Mouse (Mus musculus): ENCODE results near the gene Mbnl2. TPM values are rescaled to one million over a fixed set of nuclear protein-coding genes. Genes with fewer than 3 reads are reported as not detected.

Gene Mbnl2
- polyA plus RNA-seq, 1 experiment from 2014 or later = 94.4 TPM

DNA sequence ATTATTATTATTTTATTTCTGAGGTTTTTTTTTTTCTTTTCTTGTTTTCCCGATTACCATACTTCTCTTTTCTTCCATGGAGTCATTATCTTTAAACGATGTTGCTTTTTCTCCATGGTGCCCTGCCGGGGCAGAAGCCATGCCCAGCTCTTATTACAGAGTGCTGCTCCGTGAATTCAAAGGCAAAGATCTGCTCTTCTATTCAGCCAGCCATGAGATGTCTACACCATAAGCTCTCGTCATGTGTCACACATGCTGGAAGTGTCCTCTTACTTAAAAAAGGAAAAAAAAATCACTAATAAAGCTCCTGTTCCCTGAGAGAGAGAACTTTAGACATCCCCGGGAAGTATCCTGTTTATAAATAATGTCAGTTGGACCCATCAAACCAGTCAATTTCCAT is 60.4 kb downstream of the Mbnl2 start:
- Histone ChIP-seq H3K9me3 (ENCODE audit: control insufficient read depth) (no peaks in the 10 kb centered on the region), H3K27me3 (replicated peaks; ENCODE audit: control insufficient read depth, insufficient read depth, low read length) (no peaks in the 10 kb centered on the region), H3K4me2 (replicated peaks; ENCODE audit: low read depth) (no peak overlapping the region), H3K9ac (ENCODE audit: low read depth, low read length) (no peak overlapping the region), H3K27ac (ENCODE audit: low read depth, low read length) (no peak overlapping the region), H3K4me1 (replicated peaks; ENCODE audit: control insufficient read depth, insufficient read depth, low read length) (peaks cover 22% of the 10 kb centered on the region; the same call in 1 of the 2 replicates), H3K4me3 (ENCODE audit: low read depth, low read length) (no peak overlapping the region), H3K36me3 (ENCODE audit: control insufficient read depth, insufficient read depth) (peaks cover 9% of the 10 kb centered on the region)
- no peak for TF ChIP-seq CTCF (IDR thresholded peaks at IDR 0.05; ENCODE audit: low read depth)
- no peak for ATAC-seq
- WGBS = 64% methylated on average over 6 of the region's 6 CpGs

DNA sequence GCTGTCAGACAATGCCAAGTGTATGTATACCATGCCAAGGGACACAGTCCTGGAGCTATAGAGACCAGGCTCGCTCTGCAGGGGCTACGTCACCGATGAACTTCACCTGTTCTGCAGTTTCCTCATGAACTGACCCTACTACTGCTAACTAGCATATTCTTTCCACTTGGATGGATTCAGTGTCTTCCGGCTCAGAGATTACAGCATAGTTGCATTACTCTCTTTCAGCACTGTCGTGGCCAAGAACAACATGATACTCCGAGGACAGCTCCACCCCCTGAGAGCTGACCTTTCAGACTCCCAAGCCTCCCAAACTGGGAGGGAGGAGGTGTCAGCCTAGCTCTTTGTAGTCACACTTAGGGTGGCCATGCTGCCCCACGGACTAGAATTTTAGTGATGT is 60.9 kb downstream of the Mbnl2 start:
- peaks cover 21% of the 10 kb centered on the region; the same call in 1 of the 2 replicates for H3K4me1 ChIP-seq (replicated peaks; ENCODE audit: control insufficient read depth, insufficient read depth, low read length)
- H3K4me2 ChIP-seq (replicated peaks; ENCODE audit: low read depth) = no peak overlapping the region
- 0 out of 2 replicates have a peak overlapping the region, but pooled peaks have one; percentile 81 for H3K27ac ChIP-seq (ENCODE audit: low read depth, low read length)
- 28% methylated on average over 7 of the region's 7 CpGs for WGBS
- H3K27me3 ChIP-seq (replicated peaks; ENCODE audit: control insufficient read depth, insufficient read depth, low read length) = no peaks in the 10 kb centered on the region
- H3K9me3 ChIP-seq (ENCODE audit: control insufficient read depth) = no peaks in the 10 kb centered on the region
- TF ChIP-seq CTCF (IDR thresholded peaks at IDR 0.05; ENCODE audit: low read depth) = no peak
- peaks cover 12% of the 10 kb centered on the region for H3K36me3 ChIP-seq (ENCODE audit: control insufficient read depth, insufficient read depth)
- 0 out of 2 replicates have a peak, but pooled peaks have one; percentile 25 for ATAC-seq
- no peak overlapping the region for H3K9ac ChIP-seq (ENCODE audit: low read depth, low read length)
- H3K4me3 ChIP-seq (ENCODE audit: low read depth, low read length) = no peak overlapping the region

DNA sequence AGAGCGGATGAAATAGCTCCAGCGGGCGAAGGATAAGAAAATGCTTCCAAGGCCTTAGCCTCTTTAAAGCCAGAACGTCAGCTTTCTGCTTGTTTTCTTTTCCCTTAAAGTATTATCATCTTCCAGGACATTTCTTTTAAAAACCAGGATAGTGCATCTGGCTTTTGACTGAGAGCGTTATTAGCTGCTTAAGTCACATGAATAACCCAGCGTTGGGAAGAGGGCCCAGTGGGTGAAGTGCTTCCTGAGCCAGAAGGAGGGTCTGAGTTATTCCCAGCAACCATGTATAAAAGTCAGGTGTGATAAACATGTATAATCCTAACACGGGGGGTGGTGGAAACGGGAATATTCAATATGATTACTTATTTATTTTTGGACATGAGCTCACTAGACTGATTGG is 61.4 kb downstream of the Mbnl2 start:
- H3K9me3 ChIP-seq (ENCODE audit: control insufficient read depth) = no peaks in the 10 kb centered on the region
- no peak for TF ChIP-seq CTCF (IDR thresholded peaks at IDR 0.05; ENCODE audit: low read depth)
- peaks cover 12% of the 10 kb centered on the region for H3K36me3 ChIP-seq (ENCODE audit: control insufficient read depth, insufficient read depth)
- H3K4me1 ChIP-seq (replicated peaks; ENCODE audit: control insufficient read depth, insufficient read depth, low read length) = peaks cover 22% of the 10 kb centered on the region; the same call in 1 of the 2 replicates
- no peak overlapping the region for H3K9ac ChIP-seq (ENCODE audit: low read depth, low read length)
- 0 out of 2 replicates have a peak overlapping the region, but pooled peaks have one; percentile 81 for H3K27ac ChIP-seq (ENCODE audit: low read depth, low read length)
- 48% methylated on average over 8 of the region's 8 CpGs for WGBS
- peak overlapping the region; percentile 24; the same call in 1 of the 2 replicates for H3K4me2 ChIP-seq (replicated peaks; ENCODE audit: low read depth)
- ATAC-seq = no peak
- H3K4me3 ChIP-seq (ENCODE audit: low read depth, low read length) = no peak overlapping the region
- no peaks in the 10 kb centered on the region for H3K27me3 ChIP-seq (replicated peaks; ENCODE audit: control insufficient read depth, insufficient read depth, low read length)

DNA sequence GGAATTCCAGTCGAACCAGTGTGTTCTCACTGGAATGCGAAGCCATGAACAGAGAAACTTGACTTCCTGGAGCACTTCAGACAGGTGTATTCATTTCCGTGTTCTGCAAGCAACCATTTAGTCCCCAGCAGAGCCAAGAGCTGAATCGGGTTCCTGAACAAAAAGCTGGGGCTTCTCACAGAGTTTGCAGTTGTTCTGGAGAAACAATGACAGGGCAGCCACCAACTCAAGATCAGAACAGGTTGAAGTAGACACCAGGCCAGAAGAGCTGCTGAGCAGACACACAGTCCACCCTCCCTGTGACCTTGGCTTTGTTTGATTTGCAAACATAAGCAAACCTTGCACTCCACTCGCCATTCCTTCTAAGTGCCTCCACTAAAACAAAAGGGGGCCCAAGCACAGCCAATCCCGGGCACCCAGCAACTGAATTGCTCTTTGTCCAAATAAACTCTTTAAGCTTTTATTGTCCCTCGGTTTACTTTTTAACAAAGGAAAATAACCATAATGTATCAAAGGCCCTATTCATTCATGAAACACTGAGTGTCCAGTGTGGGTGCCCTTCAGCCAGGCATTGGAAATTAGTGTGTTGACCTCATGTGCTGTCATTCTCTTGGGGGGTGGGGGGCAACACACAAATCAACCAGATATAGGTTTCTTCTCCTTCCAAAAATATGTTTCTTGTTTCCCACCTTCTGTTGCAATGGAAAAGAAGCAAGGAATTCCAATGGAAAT is 62.4 kb downstream of the Mbnl2 start:
- Histone ChIP-seq H3K27me3 (replicated peaks; ENCODE audit: control insufficient read depth, insufficient read depth, low read length) (no peaks in the 10 kb centered on the region), H3K36me3 (ENCODE audit: control insufficient read depth, insufficient read depth) (peaks cover 12% of the 10 kb centered on the region), H3K4me1 (replicated peaks; ENCODE audit: control insufficient read depth, insufficient read depth, low read length) (peaks cover 27% of the 10 kb centered on the region; the same call in 1 of the 2 replicates), H3K4me3 (ENCODE audit: low read depth, low read length) (no peak overlapping the region), H3K27ac (ENCODE audit: low read depth, low read length) (peak overlapping the region; percentile 81), H3K9ac (ENCODE audit: low read depth, low read length) (no peak overlapping the region), H3K9me3 (ENCODE audit: control insufficient read depth) (no peaks in the 10 kb centered on the region), H3K4me2 (replicated peaks; ENCODE audit: low read depth) (peak overlapping the region; percentile 24; the same call in 1 of the 2 replicates)
- no peak for TF ChIP-seq CTCF (IDR thresholded peaks at IDR 0.05; ENCODE audit: low read depth)
- peak; percentile 84 for ATAC-seq
- WGBS = 20% methylated on average over 7 of the region's 7 CpGs

DNA sequence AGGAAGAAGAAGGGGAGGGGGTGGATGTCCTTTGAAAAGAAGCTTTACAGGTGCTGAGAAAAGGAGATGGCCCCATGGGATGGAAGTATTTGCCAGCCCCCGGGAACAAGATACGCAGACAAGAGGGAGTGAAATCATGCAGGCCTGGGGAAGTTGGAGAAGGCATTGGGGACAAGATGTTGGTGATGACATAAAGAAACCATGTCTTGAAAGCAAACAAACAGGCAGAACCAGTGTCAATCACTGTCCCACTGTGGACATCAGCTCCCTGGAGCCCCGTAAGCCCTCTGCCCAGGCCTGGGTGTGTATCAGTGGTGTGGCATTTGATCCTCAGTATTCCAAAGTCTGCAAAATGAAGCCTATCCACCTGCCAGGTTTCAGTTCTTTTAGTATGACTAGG is 63.2 kb downstream of the Mbnl2 start:
- ATAC-seq = no peak
- no peaks in the 10 kb centered on the region for H3K9me3 ChIP-seq (ENCODE audit: control insufficient read depth)
- peak overlapping the region; percentile 81; the same call in 1 of the 2 replicates for H3K27ac ChIP-seq (ENCODE audit: low read depth, low read length)
- peaks cover 12% of the 10 kb centered on the region for H3K36me3 ChIP-seq (ENCODE audit: control insufficient read depth, insufficient read depth)
- H3K4me2 ChIP-seq (replicated peaks; ENCODE audit: low read depth) = no peak overlapping the region
- H3K4me1 ChIP-seq (replicated peaks; ENCODE audit: control insufficient read depth, insufficient read depth, low read length) = peaks cover 23% of the 10 kb centered on the region; the same call in 1 of the 2 replicates
- WGBS = 57% methylated on average over 3 of the region's 3 CpGs
- H3K27me3 ChIP-seq (replicated peaks; ENCODE audit: control insufficient read depth, insufficient read depth, low read length) = no peaks in the 10 kb centered on the region
- no peak overlapping the region for H3K9ac ChIP-seq (ENCODE audit: low read depth, low read length)
- no peak overlapping the region for H3K4me3 ChIP-seq (ENCODE audit: low read depth, low read length)
- TF ChIP-seq CTCF (IDR thresholded peaks at IDR 0.05; ENCODE audit: low read depth) = no peak

DNA sequence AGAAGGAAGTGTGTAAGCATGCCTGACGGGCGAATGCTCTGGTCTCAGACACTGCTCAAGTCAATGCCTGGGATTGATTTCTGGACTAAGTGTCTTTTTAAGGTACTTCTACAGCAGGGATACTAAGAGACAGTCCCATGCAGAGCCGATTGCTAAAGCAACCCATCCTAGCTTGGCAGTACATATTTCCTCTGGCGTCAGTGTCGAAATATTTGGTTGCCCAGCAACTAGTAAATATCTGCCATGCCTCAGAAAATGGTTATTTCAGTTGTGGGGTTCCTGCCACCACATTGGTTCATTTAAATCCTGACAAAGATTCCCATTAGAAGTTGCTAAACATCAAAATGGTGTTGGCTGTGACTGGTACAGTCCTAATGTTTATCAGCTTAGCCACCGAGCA is 66.4 kb downstream of the Mbnl2 start:
- no peak for TF ChIP-seq CTCF (IDR thresholded peaks at IDR 0.05; ENCODE audit: low read depth)
- Histone ChIP-seq H3K9ac (ENCODE audit: low read depth, low read length) (no peak overlapping the region), H3K4me3 (ENCODE audit: low read depth, low read length) (no peak overlapping the region), H3K27ac (ENCODE audit: low read depth, low read length) (no peak overlapping the region), H3K4me2 (replicated peaks; ENCODE audit: low read depth) (no peak overlapping the region), H3K9me3 (ENCODE audit: control insufficient read depth) (0 out of 2 replicates have a peak, but pooled peaks cover 4% of the 10 kb centered on the region), H3K27me3 (replicated peaks; ENCODE audit: control insufficient read depth, insufficient read depth, low read length) (no peaks in the 10 kb centered on the region), H3K36me3 (ENCODE audit: control insufficient read depth, insufficient read depth) (peaks cover 16% of the 10 kb centered on the region; the same call in 1 of the 2 replicates), H3K4me1 (replicated peaks; ENCODE audit: control insufficient read depth, insufficient read depth, low read length) (0 out of 2 replicates have a peak, but pooled peaks cover 12% of the 10 kb centered on the region)
- WGBS = 58% methylated on average over 6 of the region's 6 CpGs
- no peak for ATAC-seq

Data from intestine, postnatal 0 days (tissue).